Mouse (Mus musculus) CH12.LX (cell line): ENCODE measurements around the gene D1Ertd622e. TPM values are rescaled to one million over a fixed set of nuclear protein-coding genes. Genes with fewer than 3 reads are reported as not detected.

ENCODE experiments used
- DNase-seq: peaks from one replicate; pipeline ENCODE4 v3.0.0-alpha.2; 2013; ENCODE audit errors: extremely low read depth
- H3K27ac ChIP-seq: 2 replicates; pipeline ENCODE4 v1.5.1; 2012; ENCODE audit warnings: low read depth, mild to moderate bottlenecking, control low read depth, moderate library complexity; ENCODE audit not compliant: insufficient read depth
- H3K27me3 ChIP-seq: replicated peaks from 2 replicates; pipeline ENCODE3; 2012; ENCODE audit warnings: inconsistent platforms
- H3K36me3 ChIP-seq, 2 experiments: replicated peaks in 1 of 2; 2 replicates each; pipeline versions ENCODE3 to v1.6.1; 2012; ENCODE audit warnings: inconsistent platforms in 1 of 2, low read length in 1 of 2, mild to moderate bottlenecking in 1 of 2, mixed read lengths in 1 of 2, moderate library complexity in 1 of 2; ENCODE audit not compliant: control insufficient read depth in 1 of 2, insufficient read depth in 1 of 2
- H3K4me1 ChIP-seq, 2 experiments: 2 replicates each; pipeline ENCODE4 v1.6.1; 2012; ENCODE audit warnings: inconsistent platforms in 1 of 2, moderate library complexity in 1 of 2; ENCODE audit not compliant: insufficient read depth in 2 of 2, control insufficient read depth in 1 of 2
- H3K4me2 ChIP-seq: 2 replicates; pipeline ENCODE4 v1.6.1; 2012; ENCODE audit warnings: low read depth, mild to moderate bottlenecking, control low read depth; ENCODE audit not compliant: poor library complexity, insufficient read depth, severe bottlenecking
- H3K4me3 ChIP-seq, 3 experiments: fragments of 150-350 bp in 1 of 3; sonication (generic) in 1 of 3; replicated peaks in 1 of 3; 2 replicates each; pipeline versions ENCODE3 to v1.5.1; 2011 to 2012; ENCODE audit warnings: low read depth in 2 of 3, low read length in 2 of 3, mild to moderate bottlenecking in 2 of 3, moderate library complexity in 2 of 3, control low read depth in 1 of 3, improper control_type of control experiment in 1 of 3, inconsistent platforms in 1 of 3, mixed read lengths in 1 of 3; ENCODE audit not compliant: poor library complexity in 1 of 3
- H3K79me2 ChIP-seq: replicated peaks from 2 replicates; pipeline ENCODE4 v1.6.1; 2012; ENCODE audit warnings: mild to moderate bottlenecking, moderate library complexity; ENCODE audit not compliant: control insufficient read depth, poor library complexity, insufficient read depth, severe bottlenecking; ENCODE audit errors: extremely low read depth
- H3K9ac ChIP-seq: 2 replicates; pipeline ENCODE4 v1.6.1; 2012; ENCODE audit warnings: low read depth, mild to moderate bottlenecking, control low read depth, moderate library complexity; ENCODE audit not compliant: insufficient read depth
- H3K9me3 ChIP-seq: replicated peaks from 2 replicates; pipeline ENCODE3; 2012; ENCODE audit warnings: low read length, inconsistent platforms, mixed read lengths
- EP300 ChIP-seq: IDR thresholded peaks from 2 replicates; pipeline ENCODE4 v1.6.1; 2011; ENCODE audit warnings: low read length, improper control_type of control experiment
- GABPA ChIP-seq: IDR thresholded peaks from 2 replicates; pipeline ENCODE4 v1.6.1; 2012; ENCODE audit warnings: low read depth, low read length, improper control_type of control experiment, inconsistent platforms; ENCODE audit not compliant: insufficient replicate concordance
- MYC ChIP-seq: IDR thresholded peaks from 2 replicates; pipeline ENCODE4 v1.6.1; 2011; ENCODE audit warnings: low read depth, mild to moderate bottlenecking, improper control_type of control experiment, low read length
- NELFE ChIP-seq: IDR thresholded peaks from 2 replicates; pipeline ENCODE4 v1.6.1; 2011; ENCODE audit warnings: low read depth, low read length, improper control_type of control experiment
- NRF1 ChIP-seq: IDR thresholded peaks from 2 replicates; pipeline ENCODE4 v1.6.1; 2014; ENCODE audit warnings: low read depth, mild to moderate bottlenecking, inconsistent platforms, low read length, improper control_type of control experiment, moderate library complexity
- POLR2A ChIP-seq: IDR thresholded peaks from 2 replicates; pipeline ENCODE4 v1.6.1; 2011; ENCODE audit warnings: low read depth, mild to moderate bottlenecking, improper control_type of control experiment, low read length
- POLR2AphosphoS2 ChIP-seq: IDR thresholded peaks from 2 replicates; pipeline ENCODE4 v1.6.1; 2011; ENCODE audit warnings: low read depth, low read length, improper control_type of control experiment
- RAD21 ChIP-seq: IDR thresholded peaks from 2 replicates; pipeline ENCODE4 v1.6.1; 2011; ENCODE audit warnings: low read depth, mild to moderate bottlenecking, low read length, improper control_type of control experiment, moderate library complexity
- RCOR1 ChIP-seq: conservative IDR thresholded peaks from 2 replicates; pipeline ENCODE4 v1.6.1; 2012; ENCODE audit warnings: low read depth, mild to moderate bottlenecking, inconsistent platforms, low read length, improper control_type of control experiment
- SIN3A ChIP-seq: IDR thresholded peaks from 2 replicates; pipeline ENCODE4 v1.6.1; 2012; ENCODE audit warnings: low read length, improper control_type of control experiment, inconsistent platforms
- TBP ChIP-seq: conservative IDR thresholded peaks from 2 replicates; pipeline ENCODE4 v1.6.1; 2011; ENCODE audit warnings: low read depth, low read length, improper control_type of control experiment
- TCF12 ChIP-seq: IDR thresholded peaks from 2 replicates; pipeline ENCODE4 v1.6.1; 2014; ENCODE audit warnings: low read depth, mild to moderate bottlenecking, inconsistent platforms, low read length, improper control_type of control experiment
- UBTF ChIP-seq: IDR thresholded peaks from 2 replicates; pipeline ENCODE4 v1.6.1; 2012; ENCODE audit warnings: low read depth, mild to moderate bottlenecking, inconsistent platforms, low read length, improper control_type of control experiment, moderate library complexity
- USF2 ChIP-seq: conservative IDR thresholded peaks from 2 replicates; pipeline ENCODE4 v1.6.1; 2011; ENCODE audit warnings: low read depth, low read length, improper control_type of control experiment
- ZKSCAN1 ChIP-seq: IDR thresholded peaks from 2 replicates; pipeline ENCODE4 v1.6.1; 2012; ENCODE audit warnings: low read depth, inconsistent platforms, low read length, improper control_type of control experiment, borderline replicate concordance
- ZMIZ1 ChIP-seq: IDR thresholded peaks from 2 replicates; pipeline ENCODE4 v1.6.1; 2012; ENCODE audit warnings: low read depth, mild to moderate bottlenecking, inconsistent platforms, low read length, improper control_type of control experiment
- ZNF384 ChIP-seq: IDR thresholded peaks from 2 replicates; pipeline ENCODE4 v1.6.1; 2012; ENCODE audit warnings: low read depth, low read length, improper control_type of control experiment, inconsistent platforms
- dilution Hi-C: fragments of 300-500 bp; cut with MboI; formaldehyde crosslinking; loops from 2 replicates; pipeline ENCODE4 v1.14.3; 2020; ENCODE audit warnings: low sequenced_read_pairs; ENCODE audit not compliant: extremely low pct_unique_long_range_greater_than_20kb, extremely low pct_ligation_motif_present
- in situ Hi-C: fragments of 300-500 bp; cut with MboI; formaldehyde crosslinking; loops from 3 replicates; pipeline ENCODE4 v1.14.3; 2019; ENCODE audit warnings: low sequenced_read_pairs, low pct_ligation_motif_present, low pct_unique_long_range_greater_than_20kb, mixed read lengths
- polyA plus RNA-seq: library from polyadenylated mRNA; unstranded; fragments of >175 nt; gene quantifications from 2 replicates; pipeline ENCODE4 v1.2.1, GENCODE M21; 2012; ENCODE audit warnings: low read depth; ENCODE audit not compliant: insufficient read length
- total RNA-seq, 2 experiments: library from RNA; depleted of rRNA; stranded (reverse); fragments of 300-350 nt in 1 of 2; fragments of >200 nt in 1 of 2; gene quantifications; 2 replicates each; pipeline ENCODE4 v1.2.3; 2012 to 2014

D1Ertd622e gene
- 9.0 and 10.2 TPM in 2 replicates for total RNA-seq (2012; rRNA removed)
- total RNA-seq (2014; rRNA removed) = 22.1 and 25.2 TPM in 2 replicates
- 25.0 and 27.3 TPM in 2 replicates for polyA plus RNA-seq

DNA sequence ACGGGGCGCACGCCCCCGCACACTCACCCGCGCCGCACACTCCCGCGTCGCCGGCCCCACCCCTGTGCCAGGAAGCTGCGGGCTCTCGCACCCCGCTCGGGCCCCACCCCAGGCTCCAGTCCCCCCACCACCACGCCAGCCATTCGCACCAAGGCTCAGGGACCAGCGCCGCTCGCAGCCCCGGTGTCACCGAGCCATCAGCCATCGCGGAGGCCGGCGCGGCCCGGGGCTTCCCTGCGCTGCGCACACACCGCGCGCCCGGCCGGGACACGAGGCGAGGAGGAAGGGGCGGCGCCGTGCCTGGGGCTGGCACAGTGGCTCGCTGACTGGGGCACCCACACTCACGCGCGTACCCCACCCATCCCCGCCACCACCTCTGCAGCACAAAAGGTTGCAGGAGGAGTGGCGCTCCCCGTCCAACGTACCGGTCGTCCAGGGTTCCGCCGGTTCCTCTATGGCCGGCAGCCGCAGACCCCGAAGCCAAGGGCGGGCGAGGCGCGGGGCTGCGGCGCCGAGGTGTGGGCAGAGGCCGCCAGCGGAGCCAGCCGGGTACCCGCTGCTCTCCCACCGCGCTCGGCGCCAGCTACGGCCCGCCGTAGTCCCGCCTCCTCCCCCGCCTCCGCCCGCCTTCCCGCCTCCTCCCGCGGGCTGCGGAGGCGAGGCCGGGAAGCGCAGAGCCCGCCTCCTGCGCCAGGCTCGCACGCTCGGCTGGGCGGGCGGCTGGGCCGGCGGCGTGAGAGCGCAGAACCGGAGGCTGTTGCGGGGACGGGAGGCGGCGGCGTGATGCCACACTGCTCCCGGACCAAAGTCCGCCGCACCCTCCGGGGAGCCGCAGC lies at the start of gene D1Ertd622e:
D1Ertd622e (minus strand) TSS at position 669 of the 836 bp plus-strand sequence.
- in situ Hi-C loops (no loop called here), dilution Hi-C loops (no loop called here)
- Histone ChIP-seq H3K36me3 (peaks cover 0 to 3% of the 10 kb centered on the region in 2 experiments), H3K9me3 (no peaks in the 10 kb centered on the region), H3K9ac (peak within 1 kb of the TSS; percentile 49), H3K79me2 (peaks cover 18% of the 10 kb centered on the region), H3K4me2 (peak within 1 kb of the TSS; percentile 53; the same call in 1 of the 2 replicates), H3K4me1 (peaks cover 9 to 31% of the 10 kb centered on the region in 2 experiments), H3K27ac (peak within 1 kb of the TSS; percentile 62), H3K27me3 (no peaks in the 10 kb centered on the region), H3K4me3 (peak within 1 kb of the TSS; percentile 53 to 80 (median 74))
- DNase-seq = peak; percentile 45
- TF ChIP-seq RCOR1 (no peak), TCF12 (no peak; the same call in 1 of the 2 replicates), ZKSCAN1 (no peak), POLR2AphosphoS2 (no peak), MYC (no peak), ZMIZ1 (0 out of 2 replicates have a peak, but pooled peaks have one; percentile 55), NELFE (peak; percentile 44), UBTF (peak; percentile 77), EP300 (no peak), POLR2A (peak; percentile 66), RAD21 (no peak), SIN3A (no peak; the same call in none of the 2 replicates), NRF1 (peak; percentile 48; the same call in 1 of the 2 replicates), TBP (no peak)

DNA sequence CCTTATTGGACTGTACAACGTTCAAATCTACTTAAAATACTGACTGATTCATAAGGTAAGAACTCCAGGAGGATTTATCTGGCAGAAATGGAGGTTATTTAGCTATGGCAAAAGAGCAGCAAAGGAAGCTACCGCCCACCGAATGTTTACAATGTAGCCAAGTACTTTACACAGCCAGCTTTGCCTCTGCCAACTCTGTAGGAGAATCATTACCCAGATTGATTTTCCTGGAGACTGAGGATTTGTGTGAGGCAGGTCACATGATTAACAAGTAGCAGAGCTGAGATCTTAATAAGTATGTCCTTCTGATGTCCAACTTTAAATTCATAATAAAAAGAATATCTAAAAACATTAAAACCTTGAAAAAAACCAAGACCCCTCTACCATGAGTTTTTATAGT lies 48.6 kb upstream of the D1Ertd622e start:
- Histone ChIP-seq H3K36me3 (peaks cover 29 to 67% of the 10 kb centered on the region in 2 experiments), H3K27me3 (no peaks in the 10 kb centered on the region), H3K4me1 (no peaks in the 10 kb centered on the region), H3K79me2 (no peaks in the 10 kb centered on the region), H3K4me3 (no peak overlapping the region), H3K9ac (no peak overlapping the region), H3K4me2 (no peak overlapping the region), H3K27ac (no peak overlapping the region), H3K9me3 (no peaks in the 10 kb centered on the region)
- no peak for DNase-seq
- in situ Hi-C loops (no loop called here), dilution Hi-C loops (no loop called here)
- TF ChIP-seq USF2 (no peak), ZNF384 (no peak), GABPA (no peak)
